Mouse (Mus musculus): ENCODE measurements around the gene Slit3. TPM values are rescaled to one million over a fixed set of nuclear protein-coding genes. Genes with fewer than 3 reads are reported as not detected.

Gene Slit3
- polyA plus RNA-seq, 1 experiment, result 211 TPM

DNA sequence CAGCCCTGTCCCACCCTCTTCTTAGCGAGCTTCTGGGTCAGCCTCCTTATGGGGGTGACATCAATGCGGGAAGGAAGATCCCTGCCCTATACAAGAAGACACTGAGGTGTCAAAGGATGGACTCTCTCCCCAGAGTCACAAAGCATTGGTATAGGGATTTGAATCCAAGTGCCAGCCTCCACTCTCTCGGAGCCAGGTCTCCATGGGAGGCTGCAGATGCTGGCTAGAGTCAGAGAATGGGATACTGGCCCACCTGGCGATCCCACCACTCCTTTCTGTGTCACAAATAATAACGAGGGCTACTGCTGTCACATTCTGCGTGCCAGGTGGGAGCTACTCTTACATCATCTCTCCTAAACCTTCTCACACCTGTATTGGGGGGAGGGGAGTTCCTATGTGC, 549.2 kb downstream of the Slit3 start:
- Histone ChIP-seq H3K27ac (ENCODE audit: insufficient read depth, low read length) (no peak overlapping the region), H3K4me1 (ENCODE audit: control insufficient read depth, insufficient read depth, low read length) (no peaks in the 10 kb centered on the region), H3K4me3 (ENCODE audit: insufficient read depth, low read length) (no peak overlapping the region)
- TF ChIP-seq POLR2A (IDR thresholded peaks at IDR 0.05; ENCODE audit: low read depth, low read length), result no peak
- TF ChIP-seq CTCF (IDR thresholded peaks at IDR 0.05; ENCODE audit: borderline replicate concordance, insufficient read depth, low read length), result no peak

DNA sequence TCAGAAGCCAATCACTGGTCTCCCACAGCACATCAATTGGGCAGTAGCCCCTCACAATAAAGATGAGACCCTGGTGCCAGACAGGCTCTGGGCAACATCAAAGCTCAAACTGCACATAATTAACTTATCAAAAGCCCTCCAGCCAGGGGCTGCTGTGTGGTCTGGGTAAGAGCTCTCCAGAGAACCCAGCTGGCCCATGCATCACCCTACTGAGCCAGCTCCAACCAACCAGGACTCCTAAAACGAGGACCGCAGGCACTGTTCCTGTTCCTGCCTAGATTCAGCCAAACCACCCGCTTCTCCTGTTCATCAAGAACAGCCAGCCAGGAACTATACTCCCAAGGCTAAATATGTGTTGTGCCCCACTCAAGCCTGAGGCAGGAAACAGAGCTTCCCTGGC, 549.7 kb downstream of the Slit3 start:
- Histone ChIP-seq H3K4me3 (ENCODE audit: insufficient read depth, low read length) (no peak overlapping the region), H3K27ac (ENCODE audit: insufficient read depth, low read length) (no peak overlapping the region), H3K4me1 (ENCODE audit: control insufficient read depth, insufficient read depth, low read length) (no peaks in the 10 kb centered on the region)
- TF ChIP-seq POLR2A (IDR thresholded peaks at IDR 0.05; ENCODE audit: low read depth, low read length), result no peak
- no peak for TF ChIP-seq CTCF (IDR thresholded peaks at IDR 0.05; ENCODE audit: borderline replicate concordance, insufficient read depth, low read length)

DNA sequence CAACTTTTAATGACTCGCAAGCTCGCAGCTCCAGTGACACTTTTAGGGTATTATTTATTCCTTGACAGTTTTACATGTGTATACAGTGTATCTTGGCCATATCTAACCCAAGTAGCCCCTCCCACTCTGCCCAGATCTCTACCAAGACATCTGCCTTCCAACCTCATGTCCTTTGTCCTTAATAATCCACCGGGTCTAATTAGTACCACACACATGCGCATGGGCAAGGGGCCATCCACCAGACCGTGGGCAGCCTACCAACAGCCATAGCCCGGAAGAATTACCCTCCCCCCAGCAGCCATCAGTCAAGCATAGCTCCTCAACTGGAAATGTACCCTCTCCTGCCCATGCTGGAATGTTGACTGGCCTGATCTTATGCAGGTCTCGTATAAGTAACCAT, 552.0 kb downstream of the Slit3 start:
- no peak for TF ChIP-seq POLR2A (IDR thresholded peaks at IDR 0.05; ENCODE audit: low read depth, low read length)
- no peak for TF ChIP-seq CTCF (IDR thresholded peaks at IDR 0.05; ENCODE audit: borderline replicate concordance, insufficient read depth, low read length)
- Histone ChIP-seq H3K4me3 (ENCODE audit: insufficient read depth, low read length) (no peak overlapping the region), H3K4me1 (ENCODE audit: control insufficient read depth, insufficient read depth, low read length) (no peaks in the 10 kb centered on the region), H3K27ac (ENCODE audit: insufficient read depth, low read length) (no peak overlapping the region)

- Histone ChIP-seq H3K27ac (ENCODE audit: insufficient read depth, low read length) (no peak overlapping the region), H3K4me1 (ENCODE audit: control insufficient read depth, insufficient read depth, low read length) (no peaks in the 10 kb centered on the region), H3K4me3 (ENCODE audit: insufficient read depth, low read length) (no peak overlapping the region)
- TF ChIP-seq POLR2A (IDR thresholded peaks at IDR 0.05; ENCODE audit: low read depth, low read length), result no peak
Measured at GRCm38 (mm10) chr11:35674242-35674641, 553.2 kb downstream of the Slit3 start.

DNA sequence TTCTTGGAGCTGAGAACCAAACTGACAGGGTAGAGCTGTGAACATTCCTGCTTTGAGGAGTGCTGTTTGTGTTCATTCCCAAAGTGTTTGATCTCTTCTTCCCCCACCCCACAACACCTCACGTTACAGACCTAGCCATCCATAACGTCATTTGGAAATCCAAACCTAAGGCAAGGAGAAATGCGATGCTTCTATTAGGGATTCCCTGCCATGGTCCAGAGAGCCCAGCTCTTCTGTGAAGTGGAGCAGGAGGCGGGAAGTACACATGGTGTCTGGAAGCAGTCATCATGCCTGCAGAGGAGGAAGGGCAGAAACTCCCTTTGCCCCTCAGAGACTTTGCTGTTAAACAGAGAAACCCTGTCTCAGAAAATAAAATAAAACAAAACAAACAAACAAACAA, 555.7 kb downstream of the Slit3 start:
- no peaks in the 10 kb centered on the region for H3K4me1 ChIP-seq (ENCODE audit: control insufficient read depth, insufficient read depth, low read length)
- H3K4me3 ChIP-seq (ENCODE audit: insufficient read depth, low read length), result no peak overlapping the region
- TF ChIP-seq CTCF (IDR thresholded peaks at IDR 0.05; ENCODE audit: borderline replicate concordance, insufficient read depth, low read length) (no peak), POLR2A (IDR thresholded peaks at IDR 0.05; ENCODE audit: low read depth, low read length) (no peak)
- no peak overlapping the region for H3K27ac ChIP-seq (ENCODE audit: insufficient read depth, low read length)

GRCm38 (mm10) chr11:35679976-35680375, 559.0 kb downstream of the Slit3 start:
- H3K4me3 ChIP-seq (ENCODE audit: insufficient read depth, low read length), result no peak overlapping the region

GRCm38 (mm10) chr11:35687316-35687715, 566.3 kb downstream of the Slit3 start:
- TF ChIP-seq POLR2A (IDR thresholded peaks at IDR 0.05; ENCODE audit: low read depth, low read length), result no peak
- no peak for TF ChIP-seq CTCF (IDR thresholded peaks at IDR 0.05; ENCODE audit: borderline replicate concordance, insufficient read depth, low read length)
- no peak overlapping the region for H3K4me3 ChIP-seq (ENCODE audit: insufficient read depth, low read length)

More at GRCm38 (mm10) chr11:35679976-35680375, 559.0 kb downstream of the Slit3 start:
- no peak for TF ChIP-seq CTCF (IDR thresholded peaks at IDR 0.05; ENCODE audit: borderline replicate concordance, insufficient read depth, low read length)
- no peak for TF ChIP-seq POLR2A (IDR thresholded peaks at IDR 0.05; ENCODE audit: low read depth, low read length)
- Histone ChIP-seq H3K4me1 (ENCODE audit: control insufficient read depth, insufficient read depth, low read length) (no peaks in the 10 kb centered on the region), H3K27ac (ENCODE audit: insufficient read depth, low read length) (no peak overlapping the region)

GRCm38 (mm10) chr11:35690515-35691281, 569.7 kb downstream of the Slit3 start:
- no peaks in the 10 kb centered on the region for H3K4me1 ChIP-seq (ENCODE audit: control insufficient read depth, insufficient read depth, low read length)
- TF ChIP-seq POLR2A (IDR thresholded peaks at IDR 0.05; ENCODE audit: low read depth, low read length) (no peak), CTCF (IDR thresholded peaks at IDR 0.05; ENCODE audit: borderline replicate concordance, insufficient read depth, low read length) (no peak)
- no peak overlapping the region for H3K4me3 ChIP-seq (ENCODE audit: insufficient read depth, low read length)
- H3K27ac ChIP-seq (ENCODE audit: insufficient read depth, low read length), result no peak overlapping the region

More at GRCm38 (mm10) chr11:35687316-35687715, 566.3 kb downstream of the Slit3 start:
- Histone ChIP-seq H3K4me1 (ENCODE audit: control insufficient read depth, insufficient read depth, low read length) (no peaks in the 10 kb centered on the region), H3K27ac (ENCODE audit: insufficient read depth, low read length) (no peak overlapping the region)

DNA sequence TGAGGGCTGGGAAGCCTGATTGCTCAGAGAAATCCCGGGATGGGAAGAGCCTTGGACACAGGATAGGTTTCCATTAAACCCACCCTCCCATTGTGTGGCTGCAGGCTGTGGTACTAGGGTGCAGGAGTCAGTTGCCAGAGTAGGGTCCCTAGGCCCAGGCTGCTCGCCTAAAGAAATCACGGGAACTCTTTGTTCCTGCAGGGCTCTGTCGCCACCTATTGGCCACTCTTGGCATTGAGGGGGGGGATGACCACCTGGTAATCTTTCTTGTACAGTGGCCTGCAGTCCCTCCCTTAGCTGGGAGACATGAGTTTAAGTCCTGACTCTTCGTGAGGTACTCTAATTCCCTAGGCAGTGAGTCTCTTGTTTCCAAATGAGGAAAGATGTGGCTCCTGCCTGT, 572.1 kb downstream of the Slit3 start:
- no peak overlapping the region for H3K4me3 ChIP-seq (ENCODE audit: insufficient read depth, low read length)
- TF ChIP-seq POLR2A (IDR thresholded peaks at IDR 0.05; ENCODE audit: low read depth, low read length), result no peak
- TF ChIP-seq CTCF (IDR thresholded peaks at IDR 0.05; ENCODE audit: borderline replicate concordance, insufficient read depth, low read length), result peak; percentile 46; the same call in 1 of the 2 replicates
- no peaks in the 10 kb centered on the region for H3K4me1 ChIP-seq (ENCODE audit: control insufficient read depth, insufficient read depth, low read length)
- H3K27ac ChIP-seq (ENCODE audit: insufficient read depth, low read length), result no peak overlapping the region

DNA sequence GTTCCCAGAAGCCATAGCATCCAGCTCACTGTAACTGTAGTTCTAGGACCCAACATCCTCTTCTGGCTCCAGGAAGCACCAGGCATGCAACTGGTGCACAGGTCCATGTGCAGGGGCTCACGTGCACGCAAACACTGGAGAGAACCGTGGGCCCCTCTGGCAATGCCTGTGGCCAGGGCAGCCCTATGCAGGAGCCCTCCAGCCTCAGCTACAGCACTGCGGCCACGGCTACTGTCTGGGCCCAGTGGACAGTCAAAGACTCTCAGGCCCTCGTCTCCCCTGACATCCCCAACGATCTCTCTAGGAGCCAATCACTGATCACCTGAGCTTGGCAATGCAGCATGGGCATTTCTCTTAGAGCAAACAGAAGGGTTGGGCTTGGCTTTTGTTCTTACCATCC, 572.6 kb downstream of the Slit3 start:
- TF ChIP-seq POLR2A (IDR thresholded peaks at IDR 0.05; ENCODE audit: low read depth, low read length) (no peak), CTCF (IDR thresholded peaks at IDR 0.05; ENCODE audit: borderline replicate concordance, insufficient read depth, low read length) (no peak)
- H3K27ac ChIP-seq (ENCODE audit: insufficient read depth, low read length), result no peak overlapping the region
- H3K4me3 ChIP-seq (ENCODE audit: insufficient read depth, low read length), result no peak overlapping the region
- no peaks in the 10 kb centered on the region for H3K4me1 ChIP-seq (ENCODE audit: control insufficient read depth, insufficient read depth, low read length)
